Mouse (Mus musculus) stomach, embryonic 15.5 days (tissue): ENCODE measurements around the gene Acaca. TPM values are rescaled to one million over a fixed set of nuclear protein-coding genes. Genes with fewer than 3 reads are reported as not detected.

Source experiments
- ATAC-seq: fragments of 200-750 bp; cut with Nextera tagmentation; 2 replicates; pipeline ENCODE4 v1.8.0; 2017; ENCODE audit warnings: low read depth, moderate number of reproducible peaks, moderate TSS enrichment; ENCODE audit not compliant: insufficient read depth, low FRiP score
- H3K27ac ChIP-seq: fragments of 300-500 bp; sonication (generic); 2 replicates; pipeline ENCODE4 v1.5.1; 2015; ENCODE audit warnings: mild to moderate bottlenecking, inconsistent platforms
- H3K27me3 ChIP-seq: fragments of 300-500 bp; sonication (generic); replicated peaks from 2 replicates; pipeline ENCODE4 v1.6.1; 2015; ENCODE audit warnings: inconsistent platforms
- H3K36me3 ChIP-seq: fragments of 300-500 bp; sonication (generic); 2 replicates; pipeline ENCODE4 v1.6.1; 2015; ENCODE audit warnings: inconsistent platforms
- H3K4me1 ChIP-seq: fragments of 300-500 bp; sonication (generic); 2 replicates; pipeline ENCODE4 v1.6.1; 2015; ENCODE audit warnings: inconsistent platforms
- H3K4me2 ChIP-seq: fragments of 300-500 bp; sonication (generic); 2 replicates; pipeline ENCODE4 v1.6.1; 2015; ENCODE audit warnings: mild to moderate bottlenecking, inconsistent platforms
- H3K4me3 ChIP-seq: fragments of 300-500 bp; sonication (generic); replicated peaks from 2 replicates; pipeline ENCODE4 v1.5.1; 2015; ENCODE audit warnings: inconsistent platforms
- H3K9ac ChIP-seq: fragments of 300-500 bp; sonication (generic); 2 replicates; pipeline ENCODE4 v1.6.1; 2015; ENCODE audit warnings: inconsistent platforms
- H3K9me3 ChIP-seq: fragments of 300-500 bp; sonication (generic); 2 replicates; pipeline ENCODE4 v1.6.1; 2016; ENCODE audit warnings: inconsistent platforms
- WGBS: fragments of 180-500 bp; shearing (Covaris S2); methylation state at CpG from one replicate; pipeline ENCODE4 v1.1.7; 2015; 5-methylcytosine and 5-hydroxymethylcytosine counted together
- polyA plus RNA-seq: library from polyadenylated mRNA; unstranded; fragments of >200 nt; fragmentation: Nextera tagmentation; extraction: Ambion mirVana; gene quantifications from 2 replicates; pipeline ENCODE4 v1.2.1, GENCODE M21; 2015

Acaca gene
- polyA plus RNA-seq, 1 experiment from 2014 or later, result 14.2 TPM

- H3K27ac ChIP-seq, result no peak overlapping the region
- H3K4me1 ChIP-seq, result no peaks in the 10 kb centered on the region
- H3K36me3 ChIP-seq, result no peaks in the 10 kb centered on the region
- H3K4me2 ChIP-seq, result no peak overlapping the region
- H3K27me3 ChIP-seq, result no peaks in the 10 kb centered on the region
- H3K4me3 ChIP-seq, result no peak overlapping the region
- ATAC-seq, result no peak
- H3K9me3 ChIP-seq, result no peaks in the 10 kb centered on the region
- no peak overlapping the region for H3K9ac ChIP-seq
- WGBS, result 64% methylated on average over 12 of the region's 12 CpGs
Measured at GRCm38 (mm10) chr11:84412201-84412934, 282.9 kb downstream of the Acaca start.

GRCm38 (mm10) chr11:84413111-84413510 lies 283.6 kb downstream of the Acaca start:
- 46% methylated on average over 6 of the region's 6 CpGs for WGBS
- ATAC-seq, result peak; percentile 77
- no peak overlapping the region for H3K9ac ChIP-seq

GRCm38 (mm10) chr11:84420779-84421178 lies 291.3 kb downstream of the Acaca start:
- H3K27me3 ChIP-seq, result no peaks in the 10 kb centered on the region
- H3K9me3 ChIP-seq, result no peaks in the 10 kb centered on the region
- H3K4me3 ChIP-seq, result no peak overlapping the region
- H3K36me3 ChIP-seq, result 0 out of 2 replicates have a peak, but pooled peaks cover 2% of the 10 kb centered on the region
- 93% methylated on average over 6 of the region's 6 CpGs for WGBS
- no peak for ATAC-seq
- no peak overlapping the region for H3K9ac ChIP-seq
- no peak overlapping the region for H3K27ac ChIP-seq
- no peak overlapping the region for H3K4me2 ChIP-seq
- no peaks in the 10 kb centered on the region for H3K4me1 ChIP-seq

More at GRCm38 (mm10) chr11:84413111-84413510, 283.6 kb downstream of the Acaca start:
- Histone ChIP-seq H3K27me3 (no peaks in the 10 kb centered on the region), H3K4me3 (no peak overlapping the region), H3K36me3 (no peaks in the 10 kb centered on the region), H3K4me1 (no peaks in the 10 kb centered on the region), H3K27ac (no peak overlapping the region), H3K9me3 (no peaks in the 10 kb centered on the region), H3K4me2 (no peak overlapping the region)

- peaks cover 2% of the 10 kb centered on the region; the same call in 1 of the 2 replicates for H3K36me3 ChIP-seq
- H3K9ac ChIP-seq, result no peak overlapping the region
- no peak overlapping the region for H3K4me3 ChIP-seq
- H3K4me1 ChIP-seq, result 0 out of 2 replicates have a peak, but pooled peaks cover 2% of the 10 kb centered on the region
- no peak overlapping the region for H3K27ac ChIP-seq
- no peaks in the 10 kb centered on the region for H3K27me3 ChIP-seq
- H3K9me3 ChIP-seq, result no peaks in the 10 kb centered on the region
- no peak overlapping the region for H3K4me2 ChIP-seq
- ATAC-seq, result peak; percentile 38; the same call in 1 of the 2 replicates
- 48% methylated on average over 13 of the region's 13 CpGs for WGBS
Measured at GRCm38 (mm10) chr11:84425736-84426632, 296.5 kb downstream of the Acaca start.

GRCm38 (mm10) chr11:84426633-84426998 lies 297.1 kb downstream of the Acaca start:
- Histone ChIP-seq H3K4me1 (0 out of 2 replicates have a peak, but pooled peaks cover 2% of the 10 kb centered on the region), H3K9me3 (no peaks in the 10 kb centered on the region), H3K27ac (no peak overlapping the region), H3K9ac (no peak overlapping the region), H3K36me3 (peaks cover 2% of the 10 kb centered on the region; the same call in 1 of the 2 replicates), H3K27me3 (no peaks in the 10 kb centered on the region), H3K4me3 (no peak overlapping the region), H3K4me2 (no peak overlapping the region)
- ATAC-seq, result no peak
- WGBS, result 90% methylated on average over 5 of the region's 5 CpGs

GRCm38 (mm10) chr11:84429581-84429980 lies 300.1 kb downstream of the Acaca start:
- Histone ChIP-seq H3K36me3 (no peaks in the 10 kb centered on the region; the same call in 1 of the 2 replicates), H3K27me3 (no peaks in the 10 kb centered on the region), H3K4me2 (no peak overlapping the region), H3K4me3 (no peak overlapping the region), H3K27ac (no peak overlapping the region), H3K9ac (no peak overlapping the region), H3K4me1 (0 out of 2 replicates have a peak, but pooled peaks cover 2% of the 10 kb centered on the region), H3K9me3 (no peaks in the 10 kb centered on the region)
- ATAC-seq, result no peak
- WGBS, result 61% methylated on average over 1 of the region's 1 CpGs

- no peak for ATAC-seq
- H3K9me3 ChIP-seq, result no peaks in the 10 kb centered on the region
- H3K4me1 ChIP-seq, result 0 out of 2 replicates have a peak, but pooled peaks cover 2% of the 10 kb centered on the region
- no peak overlapping the region for H3K4me2 ChIP-seq
- H3K27me3 ChIP-seq, result no peaks in the 10 kb centered on the region
- no peak overlapping the region for H3K4me3 ChIP-seq
- WGBS, result 54% methylated on average over 4 of the region's 4 CpGs
- H3K9ac ChIP-seq, result no peak overlapping the region
- no peaks in the 10 kb centered on the region; the same call in 1 of the 2 replicates for H3K36me3 ChIP-seq
- no peak overlapping the region for H3K27ac ChIP-seq
Measured at GRCm38 (mm10) chr11:84430336-84430735, 300.9 kb downstream of the Acaca start.

GRCm38 (mm10) chr11:84434879-84435278 lies 305.4 kb downstream of the Acaca start:
- H3K27ac ChIP-seq, result no peak overlapping the region
- WGBS, result 73% methylated on average over 6 of the region's 6 CpGs
- H3K9ac ChIP-seq, result no peak overlapping the region
- H3K9me3 ChIP-seq, result no peaks in the 10 kb centered on the region
- no peak for ATAC-seq
- H3K27me3 ChIP-seq, result no peaks in the 10 kb centered on the region
- H3K36me3 ChIP-seq, result no peaks in the 10 kb centered on the region
- H3K4me2 ChIP-seq, result no peak overlapping the region
- no peaks in the 10 kb centered on the region for H3K4me1 ChIP-seq
- no peak overlapping the region for H3K4me3 ChIP-seq

GRCm38 (mm10) chr11:84440402-84440801 lies 310.9 kb downstream of the Acaca start:
- H3K4me3 ChIP-seq, result no peak overlapping the region
- H3K27ac ChIP-seq, result no peak overlapping the region
- WGBS, result 84% methylated on average over 3 of the region's 3 CpGs
- no peak for ATAC-seq
- H3K27me3 ChIP-seq, result no peaks in the 10 kb centered on the region
- H3K4me2 ChIP-seq, result no peak overlapping the region
- no peaks in the 10 kb centered on the region for H3K9me3 ChIP-seq
- 0 out of 2 replicates have a peak, but pooled peaks cover 2% of the 10 kb centered on the region for H3K36me3 ChIP-seq
- H3K9ac ChIP-seq, result no peak overlapping the region
- 0 out of 2 replicates have a peak, but pooled peaks cover 5% of the 10 kb centered on the region for H3K4me1 ChIP-seq

- Histone ChIP-seq H3K9me3 (no peaks in the 10 kb centered on the region), H3K36me3 (0 out of 2 replicates have a peak, but pooled peaks cover 2% of the 10 kb centered on the region), H3K4me1 (0 out of 2 replicates have a peak, but pooled peaks cover 5% of the 10 kb centered on the region), H3K4me2 (no peak overlapping the region), H3K4me3 (no peak overlapping the region), H3K27ac (no peak overlapping the region), H3K9ac (no peak overlapping the region), H3K27me3 (no peaks in the 10 kb centered on the region)
- 80% methylated on average over 4 of the region's 4 CpGs for WGBS
- ATAC-seq, result peak; percentile 71; the same call in 1 of the 2 replicates
Measured at GRCm38 (mm10) chr11:84442554-84443331, 313.3 kb downstream of the Acaca start.
